Mouse (Mus musculus) testis, postnatal 14 days (tissue): ENCODE measurements at regions not wholly inside any gene's neighbourhood (a gene's known extent, or its start where the extent isn't known, plus 50 kb on each side); places are given as distances from the start of the nearest gene placed in this dataset.
A peak's percentile ranks its signal among the peaks of the same experiment; 100 is the strongest.
"Not testable (repeated sequence)": the region's sequence is repeated elsewhere in the genome, so short reads cannot be mapped to it uniquely, and the experiment has no call there.

ENCODE experiments used
- DNase-seq: peaks from one replicate; pipeline ENCODE4 v3.0.0; 2021; ENCODE audit warnings: low spot score

DNA sequence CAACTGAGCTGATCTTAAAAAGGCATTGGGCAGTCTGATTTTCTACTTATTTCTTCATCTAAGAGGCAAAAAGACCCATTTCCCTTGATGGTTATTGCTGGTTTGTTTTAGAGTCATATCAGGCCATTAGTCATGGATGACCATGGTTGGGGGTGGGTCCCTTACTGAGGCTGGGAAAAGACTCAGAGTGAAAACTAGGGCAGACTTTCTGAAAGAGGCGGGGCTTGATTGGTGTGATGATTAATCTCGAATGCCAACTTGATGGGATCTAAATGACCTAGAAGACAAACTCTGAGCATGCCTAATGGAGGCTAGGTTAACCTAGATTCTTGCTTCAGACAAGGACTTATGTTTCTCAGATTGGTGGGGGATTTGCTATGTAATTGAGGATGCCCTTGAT, 89.2 kb upstream of the Eif4g2 start:
- DNase-seq, result no peak

DNA sequence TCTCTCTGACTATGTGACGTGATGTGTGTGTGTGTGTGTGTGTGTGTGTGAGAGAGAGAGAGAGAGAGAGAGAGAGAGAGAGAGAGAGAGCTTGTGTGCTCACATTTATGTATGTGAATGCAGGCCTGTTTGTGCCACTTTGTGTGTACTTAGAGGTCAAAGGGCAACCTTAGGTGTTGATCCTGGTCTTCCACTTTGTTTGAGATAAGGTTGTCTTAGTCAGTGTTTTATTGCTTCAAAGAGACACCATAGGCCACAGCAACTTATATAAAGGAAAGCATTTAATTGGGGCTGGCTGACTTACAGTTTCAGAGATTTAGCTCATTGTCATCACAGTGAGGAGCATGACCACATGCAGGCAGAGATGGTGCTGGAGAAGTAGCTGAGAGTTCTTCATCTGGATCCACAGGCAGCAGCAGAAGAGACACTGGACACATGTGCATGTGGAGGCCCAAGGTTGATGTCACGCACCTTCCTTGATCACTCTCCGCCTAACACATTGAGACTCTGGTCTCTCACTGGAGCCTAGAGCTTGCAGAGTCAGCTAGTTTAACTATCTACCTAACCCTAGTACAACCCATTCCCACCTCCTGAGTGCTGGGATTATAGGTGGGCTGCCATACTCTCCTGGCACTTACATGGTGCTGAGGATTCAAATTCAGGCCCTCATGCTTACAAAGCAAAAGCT, 85.9 kb upstream of the Eif4g2 start:
- DNase-seq, result not testable (repeated sequence)

DNA sequence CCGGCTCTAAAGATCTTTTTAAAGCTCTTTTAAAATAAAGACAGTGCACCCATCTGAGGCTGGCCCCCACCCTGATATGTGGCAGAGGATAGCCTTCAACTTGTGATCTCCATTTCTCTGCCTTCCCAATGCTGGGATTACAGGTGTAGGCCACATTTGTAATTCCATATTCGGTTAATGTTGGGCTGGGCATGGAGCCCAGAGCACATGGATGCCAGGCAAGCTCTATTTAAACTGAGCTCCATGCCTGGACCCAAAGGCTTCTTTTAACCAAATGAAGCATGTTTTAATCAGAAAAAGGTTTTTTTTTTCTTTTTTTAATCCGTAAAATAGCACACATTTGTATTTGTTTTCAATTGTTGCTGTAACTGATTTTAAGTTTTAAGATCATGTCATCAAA, 82.2 kb upstream of the Eif4g2 start:
- DNase-seq, result no peak

DNA sequence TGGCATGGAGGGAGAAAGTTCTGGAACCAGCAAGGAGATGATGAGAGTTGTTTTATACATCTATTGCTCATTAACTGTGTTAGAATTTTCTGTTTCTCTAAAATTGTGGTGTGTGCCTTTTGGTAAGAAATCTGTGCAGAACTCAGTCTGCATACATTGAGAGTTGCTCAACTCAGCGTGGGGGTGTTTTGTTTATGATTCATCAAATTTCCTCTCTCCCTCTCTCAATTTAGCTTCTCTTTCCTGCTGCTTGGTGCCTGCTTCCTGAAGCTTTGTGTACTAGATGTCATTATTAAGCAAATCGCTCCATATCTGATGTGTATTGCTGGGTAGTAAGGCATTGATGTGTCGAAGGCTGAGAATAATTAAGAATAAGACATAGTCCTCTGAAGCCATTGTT, 81.4 kb upstream of the Eif4g2 start:
- DNase-seq, result no peak

DNA sequence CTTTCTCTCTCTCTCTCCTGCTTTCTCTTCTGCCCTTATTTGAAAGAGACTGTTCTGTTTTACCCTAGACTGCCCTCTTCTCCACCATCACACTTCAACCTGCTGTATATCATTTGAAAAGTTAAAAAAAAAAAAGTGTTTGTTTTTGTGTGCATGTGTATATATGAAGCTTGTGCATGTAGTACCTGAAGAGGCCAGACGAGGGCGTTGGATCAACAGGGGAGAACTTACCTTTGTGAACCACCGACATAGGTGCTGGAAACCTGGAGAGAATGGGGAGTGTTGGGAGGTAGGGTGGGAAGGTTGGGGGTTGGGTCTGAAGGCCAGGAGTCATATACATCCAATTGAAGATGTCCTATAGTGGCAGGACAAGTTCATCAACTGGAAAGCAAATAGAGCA, 81.0 kb upstream of the Eif4g2 start:
- DNase-seq, result no peak

DNA sequence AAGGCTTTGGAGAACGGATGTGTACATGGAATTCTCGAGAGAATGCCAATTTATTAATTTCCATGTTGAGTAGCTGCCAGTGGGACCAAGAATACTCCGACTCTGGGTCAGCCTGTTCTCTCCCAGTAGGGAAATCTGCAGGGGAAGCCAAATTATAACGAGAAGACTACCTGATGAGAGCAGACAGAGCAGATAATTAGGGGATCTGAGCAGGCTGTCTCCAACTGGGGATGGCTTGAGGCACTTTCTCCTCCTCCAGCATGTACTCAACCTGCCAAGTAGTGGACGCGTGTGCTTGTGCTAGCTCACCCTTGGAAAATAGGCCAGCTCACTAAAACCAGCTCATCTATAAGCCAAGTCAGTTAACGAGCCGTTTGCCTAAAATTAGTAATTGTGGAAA, 80.5 kb upstream of the Eif4g2 start:
- peak; percentile 18 for DNase-seq

DNA sequence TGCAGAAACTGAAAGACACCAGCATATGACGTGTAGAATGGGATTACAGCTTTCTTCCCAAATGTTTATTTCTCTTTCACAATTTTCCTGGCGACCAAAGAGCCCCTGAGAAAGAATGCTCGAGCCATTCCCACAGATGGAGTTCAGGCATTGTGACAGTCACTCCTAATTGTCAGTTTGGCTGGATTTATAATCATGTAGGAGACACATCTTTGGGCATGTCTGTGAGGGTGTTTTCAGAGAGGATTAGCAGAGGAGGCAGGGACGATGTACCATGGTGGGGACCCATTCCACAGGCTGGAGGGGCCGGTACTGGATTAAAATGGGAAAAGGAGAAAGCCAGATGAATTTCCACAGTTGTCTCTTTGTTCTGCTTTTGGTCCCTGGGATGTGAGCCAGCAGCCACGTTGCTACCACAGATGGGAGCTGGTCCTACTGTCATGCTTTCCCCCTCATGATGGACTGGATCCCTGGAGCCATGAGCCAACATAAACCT, 76.0 kb upstream of the Eif4g2 start:
- DNase-seq, result no peak

DNA sequence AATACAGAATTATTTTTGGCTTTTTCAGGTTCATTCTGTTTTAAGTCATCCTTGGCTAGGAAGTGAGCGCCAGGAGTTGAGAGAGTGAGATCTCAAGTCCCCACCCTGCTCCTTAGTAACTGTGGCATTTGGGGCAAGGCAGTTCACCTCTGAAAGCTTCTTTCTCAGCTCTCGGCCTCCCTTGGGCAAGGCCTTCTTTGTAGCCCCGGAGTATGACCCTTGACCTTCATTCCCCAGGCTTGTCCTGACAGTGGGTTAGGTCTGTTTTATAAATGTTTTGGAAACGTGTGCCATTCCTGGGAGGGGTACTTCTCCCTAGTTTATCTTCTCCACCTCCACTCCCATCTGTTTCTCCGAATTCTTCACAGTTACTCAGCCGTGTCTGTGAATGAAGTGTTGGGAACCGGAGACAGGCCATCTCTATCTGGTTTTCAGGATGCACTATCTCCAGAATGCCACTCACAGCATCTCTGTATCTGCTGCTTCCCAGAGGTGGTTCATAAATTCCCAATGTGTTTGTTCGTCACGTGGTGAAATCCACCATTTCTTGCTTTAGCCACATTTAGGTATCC, 75.0 kb upstream of the Eif4g2 start:
- no peak for DNase-seq

DNA sequence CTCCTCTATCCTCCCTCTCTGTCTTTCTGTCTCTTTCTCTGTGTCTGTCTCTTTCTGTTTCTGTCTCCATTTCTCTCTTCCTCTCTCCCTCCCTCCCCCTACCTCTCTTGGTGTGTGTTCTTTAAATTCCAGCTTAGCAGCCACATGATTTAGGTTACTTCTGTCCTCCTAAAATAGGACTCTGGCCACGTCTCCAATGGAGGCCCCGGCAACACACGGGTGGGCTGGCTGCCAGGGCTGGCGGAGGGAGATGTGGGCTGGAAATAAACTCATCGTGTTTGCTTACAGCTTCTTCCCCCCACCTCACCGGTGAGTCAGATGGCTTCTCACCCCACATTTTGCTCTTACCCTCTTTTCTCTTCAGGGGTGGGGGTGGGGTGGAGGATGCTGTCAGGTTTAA, 74.5 kb upstream of the Eif4g2 start:
- peak; percentile 19 for DNase-seq

DNA sequence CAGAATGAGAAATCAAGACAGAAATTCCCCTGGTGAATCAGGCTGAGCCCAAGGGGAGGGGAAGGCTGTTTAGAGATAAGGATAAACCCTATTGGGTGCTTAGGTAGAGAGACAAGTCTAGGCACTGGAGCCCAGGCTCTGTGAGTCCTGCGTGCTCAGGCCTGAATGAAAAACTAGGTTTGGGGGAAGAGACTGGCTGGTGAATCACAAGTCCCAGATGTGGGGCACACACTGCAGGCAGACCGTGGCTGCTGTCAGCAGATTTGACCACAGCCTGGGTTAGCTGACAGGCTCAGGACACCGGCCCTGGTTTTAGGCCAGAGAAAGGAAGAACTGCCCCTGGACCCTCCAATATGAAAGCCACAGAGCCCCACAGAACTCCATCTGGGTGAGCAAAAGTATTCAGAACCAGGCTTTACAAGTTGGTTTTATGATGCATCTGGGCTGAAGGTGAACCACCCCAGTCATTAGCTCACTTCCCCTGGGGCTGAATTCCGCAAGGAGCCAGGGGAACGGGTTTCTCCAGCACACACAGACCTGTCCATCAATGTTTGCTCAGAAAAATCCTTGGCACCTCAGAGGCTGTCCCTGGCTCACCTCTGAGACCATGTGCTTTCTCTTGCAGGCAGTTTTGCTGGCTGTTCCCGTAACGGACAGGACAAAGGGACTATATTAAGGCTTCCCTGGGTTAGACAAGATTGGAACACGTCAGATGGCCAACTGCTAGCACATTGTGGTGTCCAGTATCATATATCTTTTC, 73.8 kb upstream of the Eif4g2 start:
- DNase-seq, result peak; percentile 16

DNA sequence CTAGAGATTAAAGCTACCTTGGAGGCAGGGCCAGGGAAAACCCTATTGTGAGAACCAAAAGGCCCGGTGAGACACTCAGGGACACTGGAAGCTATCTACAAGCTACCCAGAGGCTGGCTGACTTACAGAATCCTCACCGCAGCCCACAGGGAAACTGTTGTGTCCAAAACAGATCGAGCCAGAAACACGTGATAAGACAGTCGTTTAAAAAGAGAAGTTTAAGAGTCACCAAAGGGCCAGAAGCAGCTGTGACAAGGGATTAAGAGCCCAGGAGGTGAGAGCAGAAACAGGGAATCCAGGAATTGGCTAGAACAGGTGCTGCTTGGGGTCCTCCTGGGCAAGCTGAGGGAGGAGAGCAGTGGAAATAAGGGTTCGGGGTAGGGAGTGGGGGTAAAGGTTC, 73.2 kb upstream of the Eif4g2 start:
- no peak for DNase-seq

DNA sequence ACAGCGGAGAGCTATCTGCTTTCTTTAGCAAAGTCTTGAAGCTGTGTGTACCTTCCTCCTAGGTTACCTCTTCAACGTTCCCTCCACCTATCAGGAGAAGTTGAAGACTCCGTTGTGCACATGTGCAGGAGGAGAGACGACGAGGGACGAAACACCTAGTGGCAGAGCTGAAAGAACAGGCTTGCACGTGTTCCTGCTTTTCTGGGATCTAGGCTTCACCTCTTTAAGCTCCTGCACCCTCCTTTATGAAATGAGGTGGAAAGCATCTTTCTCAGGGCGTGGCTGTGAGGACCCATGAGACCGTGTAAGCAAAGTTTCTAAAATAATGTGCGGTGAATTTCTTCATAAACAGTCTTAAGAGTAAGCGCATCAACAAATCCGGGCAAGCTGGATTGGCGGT, 71.4 kb upstream of the Eif4g2 start:
- no peak for DNase-seq

DNA sequence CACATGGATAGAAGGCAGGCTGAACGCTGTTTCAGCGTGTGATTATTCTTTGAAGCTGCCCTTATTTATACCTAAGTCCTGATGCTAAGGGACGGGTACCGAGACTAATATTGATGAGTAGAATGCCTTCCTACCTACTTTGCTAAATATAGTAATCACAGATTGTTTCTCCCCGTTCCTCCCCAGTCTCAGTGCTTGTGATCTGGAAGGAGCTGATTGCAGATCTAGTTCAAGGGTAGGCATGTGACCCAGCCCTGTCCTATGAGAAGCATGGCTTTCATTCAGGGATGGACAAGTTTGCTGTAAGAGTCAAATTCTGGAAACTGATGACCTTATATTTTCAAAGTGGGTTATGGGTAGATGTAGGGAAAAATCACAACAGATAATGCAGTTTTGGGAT, 67.7 kb upstream of the Eif4g2 start:
- no peak for DNase-seq

DNA sequence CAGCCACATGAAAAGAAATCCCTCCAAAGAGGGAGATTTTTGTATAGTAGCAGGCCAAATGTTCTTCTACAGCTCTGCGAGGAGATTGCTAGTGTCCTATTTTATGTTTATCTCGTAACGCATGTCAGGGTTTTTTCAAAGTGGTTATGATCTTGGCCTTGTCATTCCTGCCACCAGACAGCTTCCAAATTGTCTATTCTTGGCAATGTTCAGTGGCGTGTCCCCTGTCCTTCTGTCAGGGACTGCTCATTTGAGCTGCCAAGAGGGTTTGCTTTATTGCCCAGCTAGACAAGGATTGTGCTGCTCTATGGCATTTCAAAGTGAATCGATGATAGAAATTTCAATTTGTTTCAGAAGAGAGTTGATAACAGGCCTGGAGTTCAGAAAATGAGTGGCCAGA, 67.3 kb upstream of the Eif4g2 start:
- DNase-seq, result no peak

DNA sequence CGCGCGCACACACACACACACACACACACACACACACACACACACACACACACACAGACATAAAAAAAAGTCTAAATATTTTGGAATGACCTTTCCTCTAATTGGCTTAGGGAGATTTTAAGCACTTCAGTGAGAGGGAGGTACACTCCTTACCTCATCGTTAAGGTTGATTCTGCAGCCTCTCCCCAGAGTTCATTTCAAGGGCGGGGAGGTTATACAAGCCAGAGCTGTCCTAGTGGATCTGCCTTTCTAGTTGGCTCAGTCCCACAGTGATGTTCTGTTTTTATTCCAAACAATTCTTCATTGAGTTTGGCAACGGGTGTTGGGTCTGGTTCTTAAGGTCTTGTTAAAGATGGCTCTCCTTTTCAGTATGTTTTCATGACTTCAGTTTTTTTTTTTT, 64.8 kb upstream of the Eif4g2 start:
- no peak for DNase-seq

DNA sequence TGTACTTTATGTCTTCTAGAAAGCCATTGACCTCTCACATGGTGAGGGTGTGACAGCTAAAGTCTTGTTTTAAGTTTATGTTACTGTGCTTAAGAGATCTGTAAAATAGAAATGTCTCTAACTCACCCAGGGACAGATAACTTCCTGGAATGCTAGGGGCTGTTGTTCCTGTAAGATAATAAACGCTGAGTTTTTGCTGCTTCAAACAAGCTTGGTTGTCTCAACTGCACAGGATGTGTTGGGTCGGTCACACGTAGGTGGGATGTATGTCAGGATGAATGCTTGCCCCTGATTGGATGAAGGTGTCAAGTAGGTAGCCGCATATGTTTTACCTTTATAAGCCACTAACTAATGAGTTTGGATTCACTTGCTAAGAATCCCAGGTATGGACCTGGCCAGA, 63.8 kb upstream of the Eif4g2 start:
- DNase-seq, result no peak

DNA sequence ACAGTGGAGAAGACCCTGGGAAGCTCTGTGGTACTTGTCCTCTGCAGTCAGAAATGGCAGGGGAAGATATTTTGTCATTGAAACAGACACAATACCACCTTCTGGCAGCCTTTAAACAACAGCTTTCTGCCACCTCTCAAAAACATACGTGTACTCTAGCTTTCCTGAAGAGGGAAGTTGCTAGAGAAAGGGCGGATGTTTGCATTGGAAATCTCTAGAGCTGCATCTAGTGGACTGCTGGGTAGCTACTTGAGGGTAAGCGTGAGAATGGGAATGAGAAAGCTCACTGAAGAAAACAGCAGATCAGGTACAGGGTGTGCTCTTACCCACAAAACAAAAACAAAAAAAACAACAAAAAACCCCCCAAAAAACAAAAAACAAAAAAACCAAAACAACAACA, 61.4 kb upstream of the Eif4g2 start:
- DNase-seq, result no peak

DNA sequence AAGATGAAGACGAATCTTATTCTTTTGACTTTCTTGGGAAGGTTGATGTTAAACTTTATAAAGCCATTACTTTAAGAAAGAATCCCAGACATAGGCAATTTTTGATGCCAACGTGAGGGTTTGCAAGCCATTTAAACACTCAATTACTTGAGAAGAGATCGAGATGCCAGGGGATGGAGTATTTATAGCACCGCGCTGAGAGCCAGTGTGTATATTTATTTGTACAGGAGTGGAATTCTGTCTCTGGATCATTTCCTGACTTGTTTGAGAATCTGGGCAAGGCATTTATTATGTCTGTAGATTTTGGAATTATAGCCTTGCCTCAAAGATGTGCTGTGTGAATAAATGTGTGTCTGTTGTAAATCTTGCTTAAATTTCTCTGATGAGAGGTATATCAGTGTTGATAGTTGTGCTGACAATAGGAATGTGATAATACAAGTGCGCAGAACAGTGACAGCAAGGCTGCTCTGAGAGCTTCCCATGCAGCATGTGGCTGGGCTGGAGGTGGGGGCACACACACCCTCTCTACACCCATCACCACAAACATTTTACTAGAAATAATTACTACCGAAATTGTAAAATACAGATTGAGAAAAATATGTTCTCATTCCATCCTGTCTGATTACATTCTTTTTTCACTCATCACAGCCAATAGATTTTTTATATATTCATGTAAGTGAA, 58.6 kb upstream of the Eif4g2 start:
- DNase-seq, result no peak

DNA sequence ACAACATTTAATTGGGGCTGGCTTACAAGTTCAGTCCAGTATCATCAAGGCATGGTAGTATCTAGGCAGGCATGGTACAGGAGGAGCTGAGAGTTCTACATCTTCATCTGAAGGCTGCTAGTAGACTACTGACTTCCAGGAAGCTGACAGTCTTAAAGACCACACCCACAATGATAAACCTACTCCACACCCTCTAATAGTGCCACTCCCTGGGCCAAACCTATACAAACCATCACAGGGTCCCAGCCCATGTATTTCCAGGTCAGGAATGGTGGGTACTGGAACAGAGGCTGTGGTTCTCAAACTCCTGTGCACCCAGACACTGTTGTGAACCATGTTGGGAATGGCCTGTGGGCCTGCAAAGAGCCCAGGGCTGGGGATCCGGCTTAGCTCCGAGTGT, 55.2 kb upstream of the Eif4g2 start:
- DNase-seq, result no peak

DNA sequence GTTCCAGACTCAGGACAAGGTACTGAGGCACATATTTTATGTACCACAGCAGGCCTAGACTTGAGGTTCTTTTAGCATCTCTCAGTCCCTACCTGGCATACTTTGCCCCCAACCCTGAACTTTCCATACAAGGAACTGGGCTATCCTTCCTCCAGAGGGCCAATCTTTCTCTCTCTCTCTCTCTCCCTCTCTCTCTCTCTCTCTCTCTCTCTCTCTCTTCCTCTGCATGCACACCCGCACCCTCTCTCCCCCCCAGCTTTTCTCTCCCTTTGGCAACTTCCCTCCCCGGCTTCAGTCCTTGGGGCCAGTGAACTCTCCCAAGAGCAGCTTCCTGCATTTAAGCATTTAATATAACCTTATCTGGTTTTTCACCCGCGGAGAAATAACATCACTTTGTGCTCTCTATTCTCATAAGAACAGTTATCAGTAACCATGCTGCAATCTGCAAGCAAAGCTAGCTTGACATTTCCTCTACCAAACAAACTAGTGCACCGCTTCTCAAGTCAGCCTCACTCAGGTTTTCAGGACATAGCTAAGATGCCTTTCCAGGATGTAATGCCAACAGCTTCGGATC, 53.3 kb upstream of the Eif4g2 start:
- no peak for DNase-seq

DNA sequence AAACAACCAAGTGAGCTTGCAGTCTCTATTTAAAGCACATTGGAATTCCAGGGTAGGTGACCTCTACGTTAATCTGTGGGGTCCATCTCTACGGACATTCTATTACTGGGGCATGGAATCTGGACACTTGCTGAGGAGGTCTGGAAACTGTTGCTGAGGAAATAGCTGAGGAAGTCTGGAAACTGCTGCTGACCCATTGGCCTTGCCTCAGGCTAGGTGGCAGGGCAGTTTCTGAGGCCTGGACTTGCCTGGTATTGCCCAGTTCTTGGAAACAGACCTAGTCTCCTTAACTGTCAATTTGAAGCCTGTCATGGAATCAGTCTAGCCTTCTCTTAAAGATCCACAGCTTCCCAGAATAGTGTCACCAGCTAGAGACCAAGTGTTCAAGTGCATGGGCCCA, 51.7 kb upstream of the Eif4g2 start:
- DNase-seq, result no peak
